Mouse (Mus musculus) liver, embryonic 12.5 days (tissue): ENCODE measurements at regions not wholly inside any gene's neighbourhood (a gene's known extent, or its start where the extent isn't known, plus 50 kb on each side); places are given as distances from the start of the nearest gene placed in this dataset.

Source experiments
- ATAC-seq: fragments of 200-750 bp; cut with Nextera tagmentation; 2 replicates; pipeline ENCODE4 v1.8.0; 2017; ENCODE audit warnings: moderate number of reproducible peaks, mild to moderate bottlenecking, moderate library complexity
- H3K27ac ChIP-seq: fragments of 300-500 bp; sonication (generic); 2 replicates; pipeline ENCODE4 v1.5.1; 2016; ENCODE audit warnings: mild to moderate bottlenecking
- H3K27me3 ChIP-seq: fragments of 300-500 bp; sonication (generic); replicated peaks from 2 replicates; pipeline ENCODE4 v1.6.1; 2016; ENCODE audit warnings: mild to moderate bottlenecking, moderate library complexity
- H3K36me3 ChIP-seq: fragments of 300-500 bp; sonication (generic); 2 replicates; pipeline ENCODE4 v1.6.1; 2016; ENCODE audit warnings: mild to moderate bottlenecking, moderate library complexity
- H3K4me1 ChIP-seq: fragments of 300-500 bp; sonication (generic); 2 replicates; pipeline ENCODE4 v1.6.1; 2016
- H3K4me2 ChIP-seq: fragments of 300-500 bp; sonication (generic); 2 replicates; pipeline ENCODE4 v1.6.1; 2016; ENCODE audit warnings: mild to moderate bottlenecking, moderate library complexity
- H3K4me3 ChIP-seq: fragments of 300-500 bp; sonication (generic); 2 replicates; pipeline ENCODE4 v1.5.1; 2016; ENCODE audit warnings: mild to moderate bottlenecking, moderate library complexity
- H3K9ac ChIP-seq: fragments of 300-500 bp; sonication (generic); 2 replicates; pipeline ENCODE4 v1.6.1; 2016; ENCODE audit warnings: mild to moderate bottlenecking, moderate library complexity
- H3K9me3 ChIP-seq: fragments of 300-500 bp; sonication (generic); replicated peaks from 2 replicates; pipeline ENCODE4 v1.6.1; 2016; ENCODE audit warnings: mild to moderate bottlenecking, moderate library complexity
- WGBS: fragments of 180-500 bp; shearing (Covaris S2); methylation state at CpG from one replicate; pipeline ENCODE4 v1.1.7; 2016; ENCODE audit not compliant: insufficient replicate concordance; 5-methylcytosine and 5-hydroxymethylcytosine counted together

- Histone ChIP-seq H3K9me3 (no peaks in the 10 kb centered on the region), H3K36me3 (no peaks in the 10 kb centered on the region), H3K4me2 (no peak overlapping the region), H3K9ac (no peak overlapping the region), H3K4me1 (no peaks in the 10 kb centered on the region), H3K27ac (no peak overlapping the region), H3K4me3 (no peak overlapping the region), H3K27me3 (no peaks in the 10 kb centered on the region)
- 71% methylated on average over 3 of the region's 3 CpGs for WGBS
- ATAC-seq, result no peak
These were observed 223.4 kb upstream of the Id2 start for GRCm38 (mm10) chr12:25320262-25320767.

DNA sequence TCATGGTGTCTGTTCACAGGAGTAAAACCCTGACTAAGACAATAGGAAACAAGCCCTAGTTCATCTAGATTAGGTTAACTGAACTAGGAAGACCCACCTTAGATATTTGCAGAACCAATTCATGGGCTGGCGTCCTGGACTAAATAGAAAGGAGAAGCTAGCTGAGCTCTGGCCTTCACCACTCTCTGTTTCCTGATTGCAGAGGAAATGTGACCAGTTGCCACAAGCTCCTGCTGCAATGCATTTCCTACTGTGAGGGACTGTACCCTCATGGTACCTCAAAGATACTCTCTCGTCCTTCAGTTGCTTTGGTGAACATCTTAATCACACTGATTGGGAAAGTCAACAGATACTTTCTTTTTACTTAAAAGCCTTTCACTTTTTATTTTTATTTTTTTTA, 222.9 kb upstream of the Id2 start:
- H3K27ac ChIP-seq, result no peak overlapping the region
- H3K27me3 ChIP-seq, result no peaks in the 10 kb centered on the region
- WGBS, result 42% methylated on average over 2 of the region's 2 CpGs
- no peak overlapping the region for H3K9ac ChIP-seq
- no peak overlapping the region for H3K4me3 ChIP-seq
- no peak overlapping the region for H3K4me2 ChIP-seq
- no peaks in the 10 kb centered on the region for H3K4me1 ChIP-seq
- no peak for ATAC-seq
- H3K9me3 ChIP-seq, result no peaks in the 10 kb centered on the region
- no peaks in the 10 kb centered on the region for H3K36me3 ChIP-seq

- H3K9me3 ChIP-seq, result no peaks in the 10 kb centered on the region
- no peak overlapping the region for H3K27ac ChIP-seq
- H3K27me3 ChIP-seq, result no peaks in the 10 kb centered on the region
- WGBS, result 63% methylated on average over 4 of the region's 4 CpGs
- no peaks in the 10 kb centered on the region for H3K4me1 ChIP-seq
- ATAC-seq, result no peak
- no peak overlapping the region for H3K4me3 ChIP-seq
- H3K4me2 ChIP-seq, result no peak overlapping the region
- no peaks in the 10 kb centered on the region for H3K36me3 ChIP-seq
- H3K9ac ChIP-seq, result no peak overlapping the region
These were observed 221.2 kb upstream of the Id2 start for GRCm38 (mm10) chr12:25318072-25318671.

- no peak overlapping the region for H3K4me3 ChIP-seq
- H3K4me1 ChIP-seq, result no peaks in the 10 kb centered on the region
- no peak overlapping the region for H3K27ac ChIP-seq
- WGBS, result 38% methylated on average over 1 of the region's 1 CpGs
- H3K9ac ChIP-seq, result no peak overlapping the region
- no peaks in the 10 kb centered on the region for H3K9me3 ChIP-seq
- H3K36me3 ChIP-seq, result no peaks in the 10 kb centered on the region
- no peak for ATAC-seq
- H3K27me3 ChIP-seq, result no peaks in the 10 kb centered on the region
- no peak overlapping the region for H3K4me2 ChIP-seq
These were observed 219.0 kb upstream of the Id2 start for GRCm38 (mm10) chr12:25315969-25316368.

- Histone ChIP-seq H3K27me3 (no peaks in the 10 kb centered on the region), H3K36me3 (no peaks in the 10 kb centered on the region), H3K9me3 (no peaks in the 10 kb centered on the region), H3K9ac (no peak overlapping the region), H3K27ac (no peak overlapping the region), H3K4me3 (no peak overlapping the region), H3K4me1 (no peaks in the 10 kb centered on the region), H3K4me2 (no peak overlapping the region)
- no peak for ATAC-seq
These were observed 216.3 kb upstream of the Id2 start for GRCm38 (mm10) chr12:25313212-25313611.

- H3K9ac ChIP-seq, result no peak overlapping the region
- no peak for ATAC-seq
- H3K9me3 ChIP-seq, result no peaks in the 10 kb centered on the region
- H3K27ac ChIP-seq, result no peak overlapping the region
- no peaks in the 10 kb centered on the region for H3K27me3 ChIP-seq
- H3K4me2 ChIP-seq, result no peak overlapping the region
- 67% methylated on average over 2 of the region's 2 CpGs for WGBS
- H3K4me1 ChIP-seq, result no peaks in the 10 kb centered on the region
- no peaks in the 10 kb centered on the region for H3K36me3 ChIP-seq
- H3K4me3 ChIP-seq, result no peak overlapping the region
These were observed 215.4 kb upstream of the Id2 start for GRCm38 (mm10) chr12:25312390-25312789.

DNA sequence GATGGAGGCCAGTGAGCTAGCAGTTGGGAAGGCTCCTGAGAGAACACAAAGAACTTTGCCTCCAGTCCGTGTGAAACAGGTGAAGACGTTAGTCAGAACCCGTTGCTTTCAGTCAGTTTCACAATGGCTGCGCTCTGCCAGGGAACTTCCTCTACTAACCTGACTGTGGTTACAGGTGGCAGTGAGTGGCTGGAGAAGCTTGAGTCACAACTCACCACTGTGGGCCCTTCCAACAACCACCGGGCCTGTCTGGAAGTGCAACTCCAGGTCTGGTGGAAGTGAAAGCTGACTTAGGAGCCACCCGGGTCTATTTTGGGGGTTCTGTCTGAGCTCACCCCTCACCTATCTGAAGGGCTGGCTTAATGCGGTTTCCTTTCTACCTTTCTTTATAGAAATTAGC, 214.8 kb upstream of the Id2 start:
- no peaks in the 10 kb centered on the region for H3K36me3 ChIP-seq
- no peaks in the 10 kb centered on the region for H3K4me1 ChIP-seq
- H3K27me3 ChIP-seq, result no peaks in the 10 kb centered on the region
- 65% methylated on average over 7 of the region's 7 CpGs for WGBS
- H3K4me3 ChIP-seq, result no peak overlapping the region
- no peaks in the 10 kb centered on the region for H3K9me3 ChIP-seq
- ATAC-seq, result no peak
- no peak overlapping the region for H3K9ac ChIP-seq
- no peak overlapping the region for H3K4me2 ChIP-seq
- H3K27ac ChIP-seq, result no peak overlapping the region

- Histone ChIP-seq H3K9ac (no peak overlapping the region), H3K9me3 (no peaks in the 10 kb centered on the region), H3K4me1 (no peaks in the 10 kb centered on the region), H3K36me3 (no peaks in the 10 kb centered on the region), H3K27me3 (no peaks in the 10 kb centered on the region), H3K4me3 (no peak overlapping the region), H3K4me2 (no peak overlapping the region), H3K27ac (no peak overlapping the region)
- ATAC-seq, result no peak
- 47% methylated on average over 6 of the region's 6 CpGs for WGBS
These were observed 213.5 kb upstream of the Id2 start for GRCm38 (mm10) chr12:25310293-25310946.

GRCm38 (mm10) chr12:25309234-25309633, 212.3 kb upstream of the Id2 start:
- Histone ChIP-seq H3K9ac (no peak overlapping the region), H3K27me3 (no peaks in the 10 kb centered on the region), H3K4me2 (no peak overlapping the region), H3K4me3 (no peak overlapping the region), H3K36me3 (no peaks in the 10 kb centered on the region), H3K4me1 (no peaks in the 10 kb centered on the region), H3K27ac (no peak overlapping the region), H3K9me3 (no peaks in the 10 kb centered on the region)
- 79% methylated on average over 6 of the region's 6 CpGs for WGBS
- ATAC-seq, result no peak

- no peak for ATAC-seq
- WGBS, result 68% methylated on average over 12 of the region's 12 CpGs
These were observed 209.1 kb upstream of the Id2 start for GRCm38 (mm10) chr12:25305764-25306653.

DNA sequence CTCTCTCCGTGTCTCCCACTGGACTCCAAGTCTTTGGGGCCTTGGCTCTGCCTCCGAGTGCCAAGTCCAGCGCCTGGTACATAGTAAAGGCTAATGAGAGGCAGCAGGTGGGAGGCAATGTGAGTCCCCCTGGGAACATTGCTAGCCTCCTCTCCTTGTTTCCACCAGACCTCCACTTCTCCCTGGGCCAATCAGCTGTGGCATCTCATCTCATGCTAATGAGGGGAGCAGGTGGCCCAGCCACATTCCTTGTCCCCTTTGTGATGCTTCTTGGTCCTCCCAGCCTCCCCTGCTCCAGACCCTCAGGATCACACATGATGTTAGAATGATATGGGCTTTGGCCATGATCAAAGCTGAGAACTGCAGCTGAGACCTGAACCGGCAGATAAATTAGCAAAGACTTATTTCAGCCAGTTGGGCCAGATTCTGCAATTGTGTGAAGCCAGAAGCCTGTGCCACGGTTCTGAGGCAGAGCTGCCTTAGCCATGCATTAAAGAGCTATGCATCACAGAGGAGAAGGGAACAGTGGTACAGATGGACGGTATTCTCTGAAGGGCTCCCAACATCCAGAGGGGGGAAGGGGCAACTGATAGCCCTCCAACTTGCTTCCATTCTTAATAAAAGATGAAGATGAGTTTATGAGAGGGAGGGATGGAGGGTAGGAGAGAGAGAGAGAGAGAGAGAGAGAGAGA, 208.0 kb upstream of the Id2 start:
- no peaks in the 10 kb centered on the region for H3K27me3 ChIP-seq
- H3K4me3 ChIP-seq, result no peak overlapping the region
- no peak overlapping the region for H3K9ac ChIP-seq
- 68% methylated on average over 6 of the region's 6 CpGs for WGBS
- H3K36me3 ChIP-seq, result no peaks in the 10 kb centered on the region
- no peak for ATAC-seq
- no peaks in the 10 kb centered on the region for H3K9me3 ChIP-seq
- H3K4me2 ChIP-seq, result no peak overlapping the region
- H3K27ac ChIP-seq, result no peak overlapping the region
- H3K4me1 ChIP-seq, result peaks cover 22% of the 10 kb centered on the region

More at GRCm38 (mm10) chr12:25305764-25306653, 209.1 kb upstream of the Id2 start:
- no peak overlapping the region for H3K4me2 ChIP-seq
- H3K36me3 ChIP-seq, result no peaks in the 10 kb centered on the region
- no peak overlapping the region for H3K27ac ChIP-seq
- no peak overlapping the region for H3K4me3 ChIP-seq
- H3K9me3 ChIP-seq, result no peaks in the 10 kb centered on the region
- H3K4me1 ChIP-seq, result peaks cover 12% of the 10 kb centered on the region
- no peak overlapping the region for H3K9ac ChIP-seq
- no peaks in the 10 kb centered on the region for H3K27me3 ChIP-seq
